Mouse (Mus musculus) left cerebral cortex, adult 18-20 months (tissue): Measurements from ENCODE around the gene Mcm2. TPM values are rescaled to one million over a fixed set of nuclear protein-coding genes. Genes with fewer than 3 reads are reported as not detected.

Experiments used
- DNase-seq, 2 experiments: peaks; one replicate each; pipeline ENCODE4 v3.0.0; 2021 to 2022; ENCODE audit warnings: low spot score in 2 of 2, mixed read lengths in 1 of 2
- long read RNA-seq, 2 experiments: library from polyadenylated mRNA; stranded (forward); transcript quantifications; one replicate each; pipeline ENCODE4 v2.0.0; 2021
- total RNA-seq, 2 experiments: library from RNA; stranded (reverse); gene quantifications; 2 replicates each; pipeline ENCODE4 v1.2.3; 2021

The Mcm2 gene
- total RNA-seq = 1 to 10 TPM; 3.7 to 6.8 TPM
- long read RNA-seq, experiment 1, partial matches to known transcripts = 3 of 6 reads
- long read RNA-seq, experiment 1, other reads (novel, unspliced or antisense) = 0 of 6 reads
- long read RNA-seq, experiment 2, partial matches to known transcripts = 0 of 2 reads
- long read RNA-seq, experiment 2, other reads (novel, unspliced or antisense) = 0 of 2 reads

GRCm38 (mm10) chr6:88898534-88899048 is at the start of gene Mcm2:
Mcm2 (minus strand) TSS chr6:88898780.
- DNase-seq = peak; percentile 91 to 92

GRCm38 (mm10) chr6:88947771-88948170 is 49.2 kb upstream of the Mcm2 start:
- DNase-seq = no peak

GRCm38 (mm10) chr6:88946442-88946841 is 47.9 kb upstream of the Mcm2 start:
- no peak for DNase-seq

- DNase-seq = no peak
These were observed 45.1 kb upstream of the Mcm2 start for GRCm38 (mm10) chr6:88943666-88944065.

- DNase-seq = no peak
These were observed 44.0 kb upstream of the Mcm2 start for GRCm38 (mm10) chr6:88942595-88942994.

- no peak for DNase-seq
These were observed 43.0 kb upstream of the Mcm2 start for GRCm38 (mm10) chr6:88941628-88942027.

- DNase-seq = no peak
These were observed 41.7 kb upstream of the Mcm2 start for GRCm38 (mm10) chr6:88940090-88940916.

- peak; percentile 48 to 75 for DNase-seq
These were observed 40.9 kb upstream of the Mcm2 start for GRCm38 (mm10) chr6:88939281-88940089.

GRCm38 (mm10) chr6:88938664-88939055 is 40.1 kb upstream of the Mcm2 start:
- DNase-seq = no peak

- DNase-seq = no peak
These were observed 39.5 kb upstream of the Mcm2 start for GRCm38 (mm10) chr6:88937971-88938663.

GRCm38 (mm10) chr6:88937214-88937549 is 38.6 kb upstream of the Mcm2 start:
- DNase-seq = no peak

GRCm38 (mm10) chr6:88936342-88937213 is 38.0 kb upstream of the Mcm2 start:
- DNase-seq = no peak

GRCm38 (mm10) chr6:88935735-88936276 is 37.2 kb upstream of the Mcm2 start:
- peak in 1 of 2 experiments; percentile 72 for DNase-seq

GRCm38 (mm10) chr6:88934816-88935215 is 36.2 kb upstream of the Mcm2 start:
- peak; percentile 72 to 81 for DNase-seq

- DNase-seq = no peak
These were observed 35.6 kb upstream of the Mcm2 start for GRCm38 (mm10) chr6:88934132-88934531.

GRCm38 (mm10) chr6:88931449-88931848 is 32.9 kb upstream of the Mcm2 start:
- DNase-seq = no peak

- no peak for DNase-seq
These were observed 31.5 kb upstream of the Mcm2 start for GRCm38 (mm10) chr6:88930049-88930448.

GRCm38 (mm10) chr6:88929451-88929850 is 30.9 kb upstream of the Mcm2 start:
- DNase-seq = no peak

GRCm38 (mm10) chr6:88928576-88928975 is 30.0 kb upstream of the Mcm2 start:
- DNase-seq = no peak

- DNase-seq = no peak
These were observed 29.4 kb upstream of the Mcm2 start for GRCm38 (mm10) chr6:88928026-88928425.
